Mouse (Mus musculus): Measurements from ENCODE around the gene Cntnap5a. TPM values are rescaled to one million over a fixed set of nuclear protein-coding genes. Genes with fewer than 3 reads are reported as not detected.

Gene Cntnap5a
- total and polyA plus RNA-seq, 3 experiments = not detected

DNA sequence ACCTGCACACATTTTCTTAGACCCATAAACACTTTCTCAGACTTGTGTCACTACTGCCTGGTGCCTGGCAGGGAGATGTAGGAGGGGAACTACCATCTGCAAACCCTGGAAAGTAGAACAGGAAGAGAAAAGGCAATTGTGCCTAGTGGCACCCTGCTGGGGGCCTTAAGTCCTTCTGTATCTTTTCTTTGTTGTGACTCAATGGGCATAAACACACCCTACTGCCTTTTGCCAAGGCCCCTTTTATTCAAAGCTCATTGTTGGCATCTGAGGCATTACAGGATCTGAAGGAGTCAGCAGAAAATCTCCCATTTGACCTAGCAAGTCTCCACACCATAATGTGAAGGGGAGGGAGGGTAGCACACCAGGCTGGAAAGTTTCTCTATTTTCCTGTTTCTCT lies 682.2 kb downstream of the Cntnap5a start:
- H3K4me1 ChIP-seq (ENCODE audit: control insufficient read depth in 1 of 2, insufficient read depth in 2 of 2, low read length in 2 of 2) = no peaks in the 10 kb centered on the region
- no peaks in the 10 kb centered on the region for H3K36me3 ChIP-seq (ENCODE audit: control insufficient read depth in 1 of 2, insufficient read depth in 2 of 2, low read length in 2 of 2)
- H3K27ac ChIP-seq (ENCODE audit: control insufficient read depth, low read depth, low read length) = no peak overlapping the region
- H3K9ac ChIP-seq (ENCODE audit: control insufficient read depth, low read depth, low read length, poor library complexity, severe bottlenecking) = no peak overlapping the region
- H3K79me2 ChIP-seq (ENCODE audit: control insufficient read depth, insufficient read depth, low read length, poor library complexity) = no peaks in the 10 kb centered on the region
- no peak for TF ChIP-seq MAFK (IDR thresholded peaks at IDR 0.05; ENCODE audit: borderline replicate concordance, low read depth, low read length)
- H3K27me3 ChIP-seq (ENCODE audit: control insufficient read depth in 1 of 2, insufficient read depth in 2 of 2, low read length in 2 of 2) = no peaks in the 10 kb centered on the region
- H3K9me3 ChIP-seq (replicated peaks; ENCODE audit: insufficient read depth, low read length) = no peaks in the 10 kb centered on the region
- no peak for DNase-seq (ENCODE audit: low read depth, low spot score)
- no peak overlapping the region for H3K4me3 ChIP-seq (ENCODE audit: control insufficient read depth in 1 of 2, insufficient read depth in 1 of 2, low read depth in 2 of 2, low read length in 2 of 2)

DNA sequence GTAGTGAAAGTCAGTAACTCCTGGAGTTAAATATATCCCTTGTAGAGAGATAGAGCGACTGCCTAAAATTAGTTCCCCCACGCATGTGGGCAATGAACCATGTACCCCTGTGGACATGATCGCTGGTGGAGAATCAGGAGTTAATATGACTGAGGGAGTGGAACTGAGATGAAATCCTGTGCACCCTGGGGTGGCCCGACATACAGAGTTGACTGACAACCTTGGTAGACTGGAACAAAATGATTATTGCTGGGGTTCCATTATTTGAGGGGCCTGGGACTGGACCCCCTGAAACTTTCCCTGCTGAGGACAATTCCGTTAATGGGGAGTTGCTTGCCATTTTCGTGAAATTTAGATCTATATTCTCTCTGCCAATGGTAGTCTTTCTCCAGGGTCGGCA lies 683.0 kb downstream of the Cntnap5a start:
- Histone ChIP-seq H3K4me3 (ENCODE audit: control insufficient read depth in 1 of 2, insufficient read depth in 1 of 2, low read depth in 2 of 2, low read length in 2 of 2) (no peak overlapping the region), H3K79me2 (ENCODE audit: control insufficient read depth, insufficient read depth, low read length, poor library complexity) (no peaks in the 10 kb centered on the region), H3K4me1 (ENCODE audit: control insufficient read depth in 1 of 2, insufficient read depth in 2 of 2, low read length in 2 of 2) (no peaks in the 10 kb centered on the region), H3K9ac (ENCODE audit: control insufficient read depth, low read depth, low read length, poor library complexity, severe bottlenecking) (no peak overlapping the region), H3K36me3 (ENCODE audit: control insufficient read depth in 1 of 2, insufficient read depth in 2 of 2, low read length in 2 of 2) (no peaks in the 10 kb centered on the region), H3K27ac (ENCODE audit: control insufficient read depth, low read depth, low read length) (no peak overlapping the region), H3K27me3 (ENCODE audit: control insufficient read depth in 1 of 2, insufficient read depth in 2 of 2, low read length in 2 of 2) (no peaks in the 10 kb centered on the region), H3K9me3 (replicated peaks; ENCODE audit: insufficient read depth, low read length) (no peaks in the 10 kb centered on the region)
- DNase-seq (ENCODE audit: low read depth, low spot score) = no peak
- TF ChIP-seq TAL1 (IDR thresholded peaks at IDR 0.05; ENCODE audit: low read length) (no peak), TBP (IDR thresholded peaks at IDR 0.05; ENCODE audit: low read depth, low read length) (no peak), ETS1 (IDR thresholded peaks at IDR 0.05; ENCODE audit: low read depth, low read length) (no peak)

DNA sequence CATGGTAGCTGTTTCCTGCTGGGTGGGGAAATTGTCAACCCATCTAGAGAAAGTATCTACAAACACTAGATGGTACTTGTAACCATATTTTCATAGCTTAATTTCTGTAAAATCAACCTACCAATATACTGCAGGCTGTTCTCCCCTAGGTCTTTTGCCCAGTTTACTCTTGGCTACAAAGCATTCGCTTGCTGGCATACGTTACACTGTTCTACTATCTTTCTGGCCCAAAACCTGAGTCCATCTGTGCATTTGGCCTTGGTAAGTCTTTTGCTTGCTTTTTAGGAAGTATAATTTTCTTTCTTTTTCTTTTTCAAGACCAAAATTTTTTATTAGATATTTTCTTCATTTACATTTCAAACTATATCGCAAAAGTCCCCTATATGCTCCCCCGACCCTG lies 686.3 kb downstream of the Cntnap5a start:
- Histone ChIP-seq H3K79me2 (ENCODE audit: control insufficient read depth, insufficient read depth, low read length, poor library complexity) (peaks cover 1% of the 10 kb centered on the region; the same call in 1 of the 2 replicates), H3K36me3 (ENCODE audit: control insufficient read depth in 1 of 2, insufficient read depth in 2 of 2, low read length in 2 of 2) (no peaks in the 10 kb centered on the region), H3K27ac (ENCODE audit: control insufficient read depth, low read depth, low read length) (no peak overlapping the region), H3K4me1 (ENCODE audit: control insufficient read depth in 1 of 2, insufficient read depth in 2 of 2, low read length in 2 of 2) (no peaks in the 10 kb centered on the region), H3K4me3 (ENCODE audit: control insufficient read depth in 1 of 2, insufficient read depth in 1 of 2, low read depth in 2 of 2, low read length in 2 of 2) (no peak overlapping the region), H3K9ac (ENCODE audit: control insufficient read depth, low read depth, low read length, poor library complexity, severe bottlenecking) (no peak overlapping the region), H3K27me3 (ENCODE audit: control insufficient read depth in 1 of 2, insufficient read depth in 2 of 2, low read length in 2 of 2) (0 out of 4 replicates have a peak, but pooled peaks cover 0 to 1% of the 10 kb centered on the region in 2 experiments), H3K9me3 (replicated peaks; ENCODE audit: insufficient read depth, low read length) (no peaks in the 10 kb centered on the region)
- TF ChIP-seq ZC3H11A (IDR thresholded peaks at IDR 0.05; ENCODE audit: low read depth, low read length) = no peak
- no peak for TF ChIP-seq MAZ (IDR thresholded peaks at IDR 0.05; ENCODE audit: low read depth, low read length)
- no peak for TF ChIP-seq TAL1 (IDR thresholded peaks at IDR 0.05; ENCODE audit: low read length)
- TF ChIP-seq CTCF (IDR thresholded peaks at IDR 0.05 in 2 of 3, conservative IDR thresholded peaks at IDR 0.05 in 1 of 3; ENCODE audit: control insufficient read depth in 1 of 3, insufficient read depth in 1 of 3, low read depth in 2 of 3, low read length in 3 of 3, poor library complexity in 1 of 3, severe bottlenecking in 1 of 3) = no peak
- no peak for TF ChIP-seq MAFK (IDR thresholded peaks at IDR 0.05; ENCODE audit: borderline replicate concordance, low read depth, low read length)
- no peak for TF ChIP-seq E2F4 (IDR thresholded peaks at IDR 0.05; ENCODE audit: borderline replicate concordance, low read depth, low read length)
- TF ChIP-seq MXI1 (IDR thresholded peaks at IDR 0.05; ENCODE audit: low read depth, low read length) = no peak
- TF ChIP-seq CHD2 (IDR thresholded peaks at IDR 0.05; ENCODE audit: low read length) = no peak
- TF ChIP-seq ELF1 (IDR thresholded peaks at IDR 0.05; ENCODE audit: low read depth, low read length) = no peak
- no peak for TF ChIP-seq NELFE (IDR thresholded peaks at IDR 0.05; ENCODE audit: low read depth, low read length)
- no peak for TF ChIP-seq HCFC1 (IDR thresholded peaks at IDR 0.05; ENCODE audit: low read depth, low read length)
- no peak for TF ChIP-seq UBTF (IDR thresholded peaks at IDR 0.05; ENCODE audit: borderline replicate concordance, insufficient read depth, low read depth, low read length)
- TF ChIP-seq MYC (IDR thresholded peaks at IDR 0.05; ENCODE audit: low read depth, low read length) = no peak
- no peak for TF ChIP-seq NRF1 (IDR thresholded peaks at IDR 0.05; ENCODE audit: insufficient read depth, low read depth, low read length, poor library complexity, severe bottlenecking)
- no peak for TF ChIP-seq ZMIZ1 (IDR thresholded peaks at IDR 0.05; ENCODE audit: low read depth, low read length)
- no peak for TF ChIP-seq SMC3 (IDR thresholded peaks at IDR 0.05; ENCODE audit: low read depth, low read length)
- TF ChIP-seq GATA1 (IDR thresholded peaks at IDR 0.05; ENCODE audit: low read depth, low read length) = no peak
- no peak for DNase-seq (ENCODE audit: low read depth, low spot score)

Data from MEL (cell line).